Mouse (Mus musculus) adrenal gland, postnatal 10 days (tissue): ENCODE measurements around the gene Apobr. TPM values are rescaled to one million over a fixed set of nuclear protein-coding genes. Genes with fewer than 3 reads are reported as not detected.
A peak's percentile ranks its signal among the peaks of the same experiment; 100 is the strongest.

Source experiments
- DNase-seq: peaks from one replicate; pipeline ENCODE4 v3.0.0; 2021; ENCODE audit warnings: mixed read lengths
- total RNA-seq, 2 experiments: library from RNA; stranded (reverse); gene quantifications; 2 replicates each; pipeline ENCODE4 v1.2.3; 2021

The Apobr gene
- total RNA-seq, 2 experiments from 2014 or later, result 2.1 to 2.2 TPM

GRCm38 (mm10) chr7:126598919-126599318, 14.2 kb downstream of the Apobr start:
- no peak for DNase-seq

- DNase-seq, result no peak
Observed at GRCm38 (mm10) chr7:126601896-126602295, 17.2 kb downstream of the Apobr start.

DNA sequence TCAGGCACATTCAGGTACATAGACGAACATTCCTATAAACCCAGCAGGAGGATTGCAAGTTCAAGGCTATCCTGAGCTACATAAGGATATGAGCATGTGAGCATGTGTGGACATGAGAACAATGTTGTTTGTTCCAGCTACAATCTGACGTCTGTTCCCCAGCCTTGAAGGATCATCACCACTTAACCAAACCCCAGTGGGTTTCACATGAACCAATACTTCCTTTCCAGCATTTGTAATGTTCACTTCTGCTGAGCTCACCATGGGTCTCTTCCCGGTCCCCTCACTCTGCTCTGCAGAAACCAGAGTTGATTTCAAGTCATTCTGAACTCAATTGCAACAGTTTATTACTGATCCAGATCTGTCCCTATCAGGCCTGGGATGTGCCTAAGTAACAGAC, 17.9 kb downstream of the Apobr start:
- DNase-seq, result no peak

DNA sequence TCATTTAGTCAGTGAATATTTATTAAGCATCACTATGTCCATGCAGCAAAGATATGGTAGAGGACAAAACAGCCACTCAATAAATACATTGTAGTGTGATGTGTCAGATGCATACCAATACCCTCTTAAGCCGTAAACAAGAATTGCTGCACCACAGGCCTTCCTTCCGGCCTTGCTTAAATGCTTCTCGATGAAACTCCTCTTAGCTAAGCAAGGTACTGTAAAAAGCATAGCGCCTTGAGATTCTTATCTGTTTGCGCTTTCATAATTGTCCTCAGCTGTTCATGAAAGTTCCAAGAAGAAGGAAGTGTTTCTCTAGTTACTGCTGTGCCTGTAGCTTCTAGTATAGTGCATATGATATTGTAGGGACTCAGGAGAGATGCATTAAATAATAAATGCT, 21.9 kb downstream of the Apobr start:
- no peak for DNase-seq

- DNase-seq, result peak; percentile 70
Observed at GRCm38 (mm10) chr7:126607064-126607463, 22.3 kb downstream of the Apobr start.

- no peak for DNase-seq
Observed at GRCm38 (mm10) chr7:126607796-126608195, 23.1 kb downstream of the Apobr start.

- no peak for DNase-seq
Observed at GRCm38 (mm10) chr7:126612736-126613135, 28.0 kb downstream of the Apobr start.

DNA sequence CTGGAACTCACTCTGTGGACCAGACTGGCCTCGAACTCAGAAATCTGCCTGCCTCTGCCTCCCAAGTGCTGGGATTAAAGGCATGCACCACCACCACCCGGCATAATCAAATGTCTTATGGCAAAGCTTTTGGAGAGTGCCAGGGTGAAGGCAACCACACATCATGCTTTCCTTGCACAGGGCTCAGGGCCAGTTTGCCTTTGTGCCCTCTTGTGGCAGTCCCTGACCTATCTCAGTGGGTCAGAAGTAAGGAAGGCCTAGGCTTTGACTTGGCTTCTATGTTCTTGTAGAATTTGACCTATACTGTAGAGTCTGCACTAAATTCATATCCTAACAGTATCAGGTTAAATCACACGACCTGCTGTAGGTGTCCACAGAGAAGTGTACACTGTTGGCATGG, 32.0 kb downstream of the Apobr start:
- DNase-seq, result no peak

DNA sequence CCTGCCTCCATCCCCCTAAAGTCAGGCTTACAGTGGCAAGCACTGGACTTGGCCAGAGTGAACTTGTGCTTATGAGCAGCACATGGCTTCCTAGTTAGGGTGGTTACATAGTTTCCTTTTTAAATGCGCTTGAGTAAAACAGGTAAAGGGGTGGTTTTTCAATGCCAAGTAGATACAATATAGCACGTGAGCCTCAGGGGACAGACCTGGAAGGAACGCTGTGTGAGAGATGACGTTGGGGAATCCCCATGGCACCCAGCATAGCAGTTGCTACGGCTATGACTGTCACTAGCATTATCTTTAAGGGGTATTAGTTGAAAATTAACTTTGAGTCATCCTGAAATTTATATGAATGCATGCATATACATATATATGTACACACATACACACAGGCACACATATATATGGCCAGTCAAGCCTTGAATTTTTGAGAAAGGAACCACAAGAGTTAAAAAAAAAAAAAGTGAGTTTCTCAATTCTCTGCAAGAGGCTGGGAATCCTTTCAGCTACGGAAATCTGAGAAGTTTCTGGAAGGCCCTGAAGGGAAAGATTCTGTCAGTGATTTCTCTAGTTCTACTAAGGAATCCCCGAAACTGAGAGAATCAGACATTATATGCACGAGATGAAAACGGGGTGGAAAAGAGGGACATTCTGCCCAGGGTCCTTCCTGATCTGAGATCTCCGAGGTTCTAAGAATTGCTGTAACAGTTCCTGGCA, 35.0 kb downstream of the Apobr start:
- no peak for DNase-seq

DNA sequence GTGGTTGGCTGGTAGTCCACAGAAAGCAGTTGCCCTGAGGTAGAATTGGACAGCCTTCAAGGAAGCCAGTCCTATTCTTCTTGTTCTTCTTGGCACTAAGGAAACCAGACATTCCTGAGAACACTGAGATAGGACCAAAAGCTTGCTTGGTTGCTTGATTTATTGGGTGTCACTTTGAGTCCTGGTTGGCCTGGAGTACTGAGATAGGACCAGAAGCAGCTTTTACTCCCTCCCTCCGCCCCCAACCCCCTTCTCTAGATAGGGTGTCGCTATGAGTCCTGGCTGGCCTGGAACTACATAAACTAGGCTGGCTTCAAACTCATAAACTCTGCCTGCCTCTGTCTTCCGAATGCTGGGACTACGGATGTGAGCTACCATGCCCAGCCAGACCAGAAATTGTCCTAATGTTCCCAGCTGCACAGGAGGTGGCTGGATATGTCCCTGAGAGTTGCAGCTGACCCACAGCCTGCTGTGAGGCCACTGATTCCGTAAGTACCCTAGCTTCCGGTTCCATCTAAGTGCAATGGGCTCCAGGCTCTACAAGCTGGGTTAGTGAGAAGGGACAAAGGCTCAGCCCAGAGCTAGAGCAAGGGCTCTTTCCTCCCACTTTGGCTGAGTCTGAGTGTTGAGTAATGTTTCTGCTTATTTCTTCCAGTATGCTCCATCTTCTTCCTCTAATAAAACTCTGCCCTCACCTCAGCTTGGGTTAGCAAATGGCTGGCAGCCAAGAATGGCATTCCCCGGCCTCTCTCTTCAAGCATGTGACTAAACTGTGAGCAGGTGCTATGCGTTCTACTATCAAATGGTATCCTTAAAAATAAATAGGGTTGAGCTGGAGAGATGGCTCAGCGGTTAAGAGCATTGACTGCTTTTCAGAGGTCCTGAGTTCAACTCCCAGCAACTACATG, 37.0 kb downstream of the Apobr start:
- DNase-seq, result no peak

- no peak for DNase-seq
Observed at GRCm38 (mm10) chr7:126623381-126623780, 38.6 kb downstream of the Apobr start.

DNA sequence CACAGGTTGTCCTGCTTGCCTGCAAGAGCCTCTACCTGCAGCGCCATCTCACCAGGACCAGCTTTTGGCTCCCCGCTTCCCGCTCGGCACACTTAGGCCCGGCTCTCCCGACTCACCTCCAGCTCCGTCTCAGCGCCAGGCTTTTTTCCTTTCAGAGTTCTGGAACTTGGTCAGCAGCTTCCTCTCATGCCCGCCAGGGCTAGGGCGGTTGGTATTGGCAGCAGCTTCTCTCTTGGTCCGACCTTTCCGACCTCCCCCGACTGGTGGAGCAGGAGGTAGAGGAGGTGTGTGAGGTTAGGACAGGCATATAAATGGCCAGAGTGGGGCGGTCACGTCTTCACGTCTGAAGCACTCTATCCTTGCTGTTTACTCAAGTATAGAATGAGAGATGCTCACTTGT, 40.0 kb downstream of the Apobr start:
- no peak for DNase-seq

DNA sequence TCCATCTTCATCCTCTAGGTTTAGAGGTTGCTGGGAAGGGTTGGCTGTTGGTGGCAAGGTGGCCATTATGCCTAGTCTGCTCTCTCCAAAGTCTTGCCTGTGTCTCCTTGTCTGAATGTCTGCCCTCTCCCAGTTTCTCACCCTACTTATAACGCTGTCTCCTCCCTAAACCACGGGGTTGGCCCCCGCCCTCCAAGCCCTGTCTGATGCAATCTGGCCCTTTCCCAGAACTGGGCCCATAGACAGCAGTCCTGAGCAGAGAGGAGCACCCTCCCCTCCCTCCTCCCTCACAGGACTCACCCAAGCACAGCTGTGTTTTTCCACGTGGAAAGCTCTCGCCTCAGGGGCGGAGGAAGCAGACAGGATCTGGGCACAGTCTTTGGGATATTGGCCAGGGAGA, 40.6 kb downstream of the Apobr start:
- peak; percentile 81 for DNase-seq

DNA sequence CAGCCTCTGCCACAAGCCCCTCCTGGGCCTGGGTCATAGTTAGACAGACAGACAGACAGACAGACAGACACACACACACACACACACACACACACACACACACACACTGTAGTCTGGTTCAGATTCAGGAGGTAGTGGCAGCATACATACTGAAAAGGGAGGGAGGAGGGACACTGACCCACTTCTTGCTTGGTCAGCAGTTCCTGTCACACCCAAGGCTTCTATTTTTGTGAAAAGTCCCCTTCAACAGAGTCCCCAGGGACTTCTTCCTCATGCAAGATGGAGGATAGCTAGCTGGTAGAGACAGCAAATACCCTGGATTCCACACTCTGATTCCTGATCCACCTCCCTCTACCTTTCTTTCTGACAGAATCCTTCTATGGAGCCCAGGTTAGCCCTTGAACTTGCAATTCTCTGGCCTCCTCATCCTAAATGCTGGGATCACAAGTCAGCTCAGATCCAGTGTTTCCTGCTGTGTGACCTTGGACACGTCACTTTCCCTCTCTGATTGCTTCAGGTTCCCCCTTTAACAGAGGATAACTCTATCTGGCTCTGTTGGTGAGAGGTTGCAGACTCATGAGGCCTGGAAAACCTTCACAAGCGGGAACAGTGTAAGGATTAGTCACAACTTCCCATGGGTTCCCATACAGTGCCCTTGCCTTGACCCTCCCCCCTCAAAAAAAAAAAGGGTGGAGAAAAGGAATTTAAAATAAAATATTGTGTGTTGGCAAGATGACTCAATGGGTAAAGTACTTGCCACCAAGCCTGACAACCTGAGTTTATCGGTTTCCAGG, 41.3 kb downstream of the Apobr start:
- DNase-seq, result no peak

GRCm38 (mm10) chr7:126628111-126628510, 43.4 kb downstream of the Apobr start:
- DNase-seq, result no peak

DNA sequence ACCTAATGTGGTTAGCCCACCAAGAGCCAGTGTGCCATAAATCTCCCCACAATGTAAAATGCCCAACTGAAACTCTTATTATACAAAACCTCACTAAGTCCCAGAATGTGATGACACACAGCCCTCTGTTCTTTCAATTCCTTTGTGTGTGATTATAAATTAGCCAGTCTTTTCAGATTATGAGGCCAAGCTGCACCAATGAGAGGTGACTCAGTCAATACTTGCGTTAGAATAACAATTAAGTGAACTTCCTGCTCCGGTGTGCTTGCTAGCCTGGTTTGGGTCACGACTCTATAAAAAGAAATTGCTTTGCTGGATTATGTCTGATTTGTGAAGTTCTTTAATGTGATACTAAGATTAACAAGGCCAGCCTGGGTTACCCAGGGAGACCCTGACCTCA, 45.2 kb downstream of the Apobr start:
- DNase-seq, result no peak

DNA sequence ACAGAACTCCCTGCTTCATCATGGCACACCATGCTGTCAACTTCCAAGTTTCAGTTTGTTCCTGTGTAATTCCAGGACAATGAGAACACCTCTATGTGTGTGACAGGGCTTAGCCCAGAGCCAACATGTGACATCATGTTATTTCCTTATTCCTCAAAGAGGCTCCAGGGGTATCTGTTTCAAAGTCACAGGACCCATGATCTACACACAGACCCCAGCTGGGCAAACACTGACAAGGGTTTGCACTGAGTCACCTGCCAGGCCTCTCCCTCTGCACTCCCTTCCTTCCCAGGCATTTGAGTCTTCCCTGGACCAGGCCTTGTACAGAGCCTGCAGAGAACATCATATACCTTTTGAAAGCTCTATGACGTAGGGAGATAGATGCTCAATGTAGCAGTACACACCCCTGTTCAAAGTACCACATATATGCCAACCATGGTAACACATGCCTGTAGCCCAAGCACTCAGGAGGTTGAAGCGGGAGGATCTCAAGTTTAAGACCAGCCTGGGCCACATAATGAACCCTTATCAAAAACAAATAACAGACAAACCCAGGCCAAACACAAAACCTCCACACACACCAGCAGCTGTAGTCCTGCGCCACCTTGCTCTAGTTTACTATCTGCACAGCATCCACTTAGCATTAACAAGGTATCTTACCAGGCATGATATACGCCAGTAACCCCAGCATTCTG, 46.2 kb downstream of the Apobr start, which contains the start of gene Nupr1:
Gene Nupr1, minus strand, starts transcription at position 38 of the 695 bp plus-strand sequence.
- no peak for DNase-seq

GRCm38 (mm10) chr7:126632478-126632877, 47.7 kb downstream of the Apobr start:
- DNase-seq, result no peak

GRCm38 (mm10) chr7:126635375-126635774, 50.6 kb downstream of the Apobr start:
- no peak for DNase-seq

GRCm38 (mm10) chr7:126636733-126637520, 52.2 kb downstream of the Apobr start:
- DNase-seq, result peak; percentile 54
